Mouse (Mus musculus): Measurements from ENCODE around the gene Gm10256.
"Not testable (repeated sequence)": the region's sequence is repeated elsewhere in the genome, so short reads cannot be mapped to it uniquely, and the experiment has no call there.

Gm10256 gene

DNA sequence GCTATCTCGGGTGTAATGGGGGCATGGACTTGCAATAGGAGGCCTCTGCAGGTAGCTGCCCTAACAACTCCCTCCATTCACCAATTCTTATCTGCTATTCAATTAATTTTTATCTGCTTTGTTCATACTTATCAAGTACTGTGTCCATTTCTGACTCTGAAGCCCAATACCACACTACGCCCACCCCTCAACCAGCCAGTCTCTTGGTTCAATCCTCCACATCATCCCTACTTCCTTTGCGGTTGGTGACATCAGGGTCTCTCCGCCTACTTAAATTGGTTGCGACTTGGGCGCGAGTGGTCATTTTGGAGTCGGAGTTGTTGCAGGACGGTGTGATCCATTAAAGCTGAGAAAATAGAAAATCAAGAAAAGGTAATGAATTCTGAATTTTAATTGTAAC lies at the start of gene Gm10256, which contains the start of gene Rbmy:
Gene Gm10256, plus strand, starts transcription at position 320 of the 400 bp plus-strand sequence.
Gene Rbmy, plus strand, starts transcription at position 301 of the 400 bp plus-strand sequence.
- DNase-seq = not testable (repeated sequence)

DNA sequence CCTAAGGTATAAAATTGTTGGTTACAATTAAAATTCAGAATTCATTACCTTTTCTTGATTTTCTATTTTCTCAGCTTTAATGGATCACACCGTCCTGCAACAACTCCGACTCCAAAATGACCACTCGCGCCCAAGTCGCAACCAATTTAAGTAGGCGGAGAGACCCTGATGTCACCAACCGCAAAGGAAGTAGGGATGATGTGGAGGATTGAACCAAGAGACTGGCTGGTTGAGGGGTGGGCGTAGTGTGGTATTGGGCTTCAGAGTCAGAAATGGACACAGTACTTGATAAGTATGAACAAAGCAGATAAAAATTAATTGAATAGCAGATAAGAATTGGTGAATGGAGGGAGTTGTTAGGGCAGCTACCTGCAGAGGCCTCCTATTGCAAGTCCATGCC lies 34.4 kb upstream of the Gm10256 start, which contains the start of gene Gm4064:
Gene Gm4064, minus strand, starts transcription at position 101 of the 400 bp plus-strand sequence.
- not testable (repeated sequence) for DNase-seq

DNA sequence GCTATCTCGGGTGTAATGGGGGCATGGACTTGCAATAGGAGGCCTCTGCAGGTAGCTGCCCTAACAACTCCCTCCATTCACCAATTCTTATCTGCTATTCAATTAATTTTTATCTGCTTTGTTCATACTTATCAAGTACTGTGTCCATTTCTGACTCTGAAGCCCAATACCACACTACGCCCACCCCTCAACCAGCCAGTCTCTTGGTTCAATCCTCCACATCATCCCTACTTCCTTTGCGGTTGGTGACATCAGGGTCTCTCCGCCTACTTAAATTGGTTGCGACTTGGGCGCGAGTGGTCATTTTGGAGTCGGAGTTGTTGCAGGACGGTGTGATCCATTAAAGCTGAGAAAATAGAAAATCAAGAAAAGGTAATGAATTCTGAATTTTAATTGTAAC lies 70.2 kb downstream of the Gm10256 start, which contains the start of gene Gm10352:
Gene Gm10352, plus strand, starts transcription at position 301 of the 400 bp plus-strand sequence.
- not testable (repeated sequence) for DNase-seq

All from lung, postnatal 4 days (tissue).